Comparison of ENCODE assay signal across 19 mouse cellular contexts in genomic region chr13:71271727-71272418, GRCm38 (mm10).
DNase-seq lines count a peak whose midpoint lies in the region; ATAC-seq and TF ChIP-seq lines count a peak whose summit lies in the region.
"Had no signal": no experiment of that assay in that cellular context is flagged by ENCODE, and none has a peak within 500 bp of the region (broad histone marks: within the 10 kb centered on the region; RNA-seq: fewer than 3 reads in every experiment).

No protein-coding gene starts in this region.

- peaks cover 11% of the 10 kb centered on the region for H3K27me3 ChIP-seq in kidney, embryonic 14.5 days (ENCODE audit: control insufficient read depth, insufficient read depth, low read length)
- H3K27me3 ChIP-seq in kidney, adult 2 months (replicated peaks; ENCODE audit: control insufficient read depth, insufficient read depth, low read length): no peaks in the 10 kb centered on the region
- H3K27me3 ChIP-seq: CH12.LX; hindbrain, embryonic 15.5 days; intestine, embryonic 15.5 days; limb, embryonic 12.5 days; liver, embryonic 12.5 days had no signal

- WGBS in kidney, embryonic 14.5 days: 51% methylated on average over 6 of the region's 6 CpGs
- 37% methylated on average over 6 of the region's 6 CpGs for WGBS in kidney, adult 2 months

- no peak for ATAC-seq in kidney, embryonic 14.5 days (ENCODE audit: low FRiP score, low TSS enrichment)
- ATAC-seq: intestine, embryonic 15.5 days; liver, embryonic 12.5 days had no signal

- no peak for TF ChIP-seq CTCF in kidney, adult 2 months (conservative IDR thresholded peaks at IDR 0.05; ENCODE audit: insufficient read depth, insufficient read length, low read depth, low read length)

- H3K36me3 ChIP-seq in kidney, embryonic 14.5 days (ENCODE audit: control insufficient read depth, insufficient read depth, low read length): no peaks in the 10 kb centered on the region
- H3K36me3 ChIP-seq in kidney, adult 2 months (ENCODE audit: control insufficient read depth, insufficient read depth, low read length): no peaks in the 10 kb centered on the region
- H3K36me3 ChIP-seq: hindbrain, embryonic 15.5 days; intestine, embryonic 15.5 days; limb, embryonic 12.5 days; liver, embryonic 12.5 days had no signal

- no peak overlapping the region for H3K27ac ChIP-seq in kidney, embryonic 14.5 days (ENCODE audit: low read depth, low read length)
- peak overlapping the region; percentile 95 for H3K27ac ChIP-seq in kidney, adult 2 months (ENCODE audit: insufficient read depth, low read depth, low read length)
- H3K27ac ChIP-seq: hindbrain, embryonic 15.5 days; intestine, embryonic 15.5 days; limb, embryonic 12.5 days; liver, embryonic 12.5 days had no signal

- no peak overlapping the region for H3K9ac ChIP-seq in kidney, embryonic 14.5 days (ENCODE audit: low read depth, low read length)
- H3K9ac ChIP-seq: hindbrain, embryonic 15.5 days; intestine, embryonic 15.5 days; limb, embryonic 12.5 days; liver, embryonic 12.5 days had no signal

- no peaks in the 10 kb centered on the region for H3K4me1 ChIP-seq in kidney, embryonic 14.5 days (ENCODE audit: control insufficient read depth, insufficient read depth, low read length)
- peaks cover 17% of the 10 kb centered on the region for H3K4me1 ChIP-seq in kidney, adult 2 months (ENCODE audit: control insufficient read depth, insufficient read depth, low read length)
- H3K4me1 ChIP-seq: hindbrain, embryonic 15.5 days; intestine, embryonic 15.5 days; liver, embryonic 12.5 days had no signal

- DNase-seq in kidney, adult 11 months: peak; percentile 81
- DNase-seq in kidney, adult 2 months: peak; percentile 90
- peak; percentile 53 for DNase-seq in kidney, postnatal 14 days
- DNase-seq in layer of hippocampus, postnatal 36 days: peak; percentile 41 to 46
- DNase-seq in adrenal gland, postnatal 4 days (ENCODE audit: low spot score in 2 of 2): no peak
- DNase-seq in lung, postnatal 4 days: no peak
- DNase-seq: cerebellum, postnatal 14 days; embryo, embryonic 11 days; heart, adult 18-20 months; heart, postnatal 36 days; lung, adult 2 months; lung, postnatal 36 days; retina, postnatal 1 day had no signal

- TF ChIP-seq POLR2A in kidney, adult 2 months (IDR thresholded peaks at IDR 0.05; ENCODE audit: low read depth, low read length): no peak

- no peak overlapping the region for H3K4me3 ChIP-seq in kidney, embryonic 14.5 days (ENCODE audit: low read length)
- H3K4me3 ChIP-seq in kidney, adult 2 months (ENCODE audit: insufficient read depth, low read depth, low read length): no peak overlapping the region
- H3K4me3 ChIP-seq: hindbrain, embryonic 15.5 days; intestine, embryonic 15.5 days; limb, embryonic 12.5 days; liver, embryonic 12.5 days had no signal

- H3K9me3 ChIP-seq in kidney, embryonic 14.5 days (ENCODE audit: control insufficient read depth, low read length): no peaks in the 10 kb centered on the region
- H3K9me3 ChIP-seq: hindbrain, embryonic 15.5 days; intestine, embryonic 15.5 days; limb, embryonic 12.5 days; liver, embryonic 12.5 days had no signal

- H3K4me2 ChIP-seq in kidney, embryonic 14.5 days (replicated peaks; ENCODE audit: low read depth, low read length): no peak overlapping the region
- H3K4me2 ChIP-seq: hindbrain, embryonic 15.5 days; intestine, embryonic 15.5 days; limb, embryonic 12.5 days; liver, embryonic 12.5 days had no signal

Comparison
In these comparisons a context has a peak if more than half of its experiments do, and no peak if none do; other contexts are left out.
1. DNase-seq: peak in kidney, adult 11 months (single experiment), kidney, adult 2 months (single experiment), kidney, postnatal 14 days (single experiment) and layer of hippocampus, postnatal 36 days (2 of 2); none in adrenal gland, postnatal 4 days (0 of 2) and lung, postnatal 4 days (0 of 2).